Mouse (Mus musculus): Measurements from ENCODE around the gene Rpgr.

Gene Rpgr

GRCm38 (mm10) chrX:10071529-10071928, 145.2 kb downstream of the Rpgr start:
- DNase-seq (ENCODE audit: low spot score), result no peak

GRCm38 (mm10) chrX:10070689-10071088, 146.0 kb downstream of the Rpgr start:
- DNase-seq (ENCODE audit: low spot score), result no peak

- DNase-seq (ENCODE audit: low spot score), result no peak
Observed at GRCm38 (mm10) chrX:10069405-10069804, 147.3 kb downstream of the Rpgr start.

DNA sequence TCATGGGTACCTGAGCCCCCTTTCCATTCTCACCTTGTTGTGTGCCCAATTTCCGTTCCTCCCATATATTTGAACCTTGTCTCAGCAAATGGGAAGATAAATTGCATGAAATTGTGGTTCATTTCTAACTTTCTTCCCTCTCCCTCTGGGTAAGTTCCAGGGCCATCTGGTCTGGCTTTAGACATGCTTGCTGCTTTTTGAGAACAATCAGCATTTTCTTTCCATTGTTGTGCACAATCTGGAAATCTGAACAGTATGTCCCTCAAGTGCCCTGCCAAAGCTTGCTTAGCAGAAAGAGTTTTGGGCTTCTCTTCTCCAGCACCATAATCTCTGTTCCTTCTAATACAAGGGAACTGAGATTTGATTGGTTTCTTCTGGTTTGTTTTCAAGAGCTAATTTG, 152.9 kb downstream of the Rpgr start:
- DNase-seq (ENCODE audit: low spot score), result no peak

- DNase-seq (ENCODE audit: low spot score), result no peak
Observed at GRCm38 (mm10) chrX:10063361-10063760, 153.4 kb downstream of the Rpgr start.

DNA sequence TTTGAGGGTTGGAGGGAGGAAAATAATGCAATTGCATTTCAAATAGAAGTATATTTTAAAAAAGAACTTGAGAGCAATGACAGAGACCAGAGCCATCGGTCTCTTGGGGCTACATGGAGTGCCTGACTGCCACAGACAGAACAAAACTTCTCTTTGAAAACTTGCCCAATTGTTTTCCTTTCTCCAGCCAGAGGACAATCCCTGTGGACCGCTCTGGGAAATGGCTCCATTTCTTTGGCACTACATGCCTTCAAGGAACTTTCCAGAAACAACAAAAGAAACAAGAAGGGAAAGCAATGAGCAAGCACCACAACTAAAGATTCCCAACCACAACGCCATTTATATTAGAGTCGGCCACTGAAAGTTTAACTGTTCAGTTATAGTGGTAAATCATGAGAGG, 154.5 kb downstream of the Rpgr start:
- no peak for DNase-seq (ENCODE audit: low spot score)

GRCm38 (mm10) chrX:10034666-10035065, 182.1 kb downstream of the Rpgr start:
- DNase-seq (ENCODE audit: low spot score), result no peak

Data from left cerebral cortex, adult 11 months (tissue).